Mouse (Mus musculus) liver, embryonic 14.5 days (tissue): Measurements from ENCODE around the gene Iqschfp.

ENCODE experiments used
- CTCF ChIP-seq: IDR thresholded peaks from 2 replicates; pipeline ENCODE4 v1.5.1; 2016; ENCODE audit warnings: antibody characterized with exemption, low read depth, control low read depth
- EP300 ChIP-seq: IDR thresholded peaks from 2 replicates; pipeline ENCODE4 v1.6.1; 2016; ENCODE audit warnings: antibody characterized with exemption, low read depth

DNA sequence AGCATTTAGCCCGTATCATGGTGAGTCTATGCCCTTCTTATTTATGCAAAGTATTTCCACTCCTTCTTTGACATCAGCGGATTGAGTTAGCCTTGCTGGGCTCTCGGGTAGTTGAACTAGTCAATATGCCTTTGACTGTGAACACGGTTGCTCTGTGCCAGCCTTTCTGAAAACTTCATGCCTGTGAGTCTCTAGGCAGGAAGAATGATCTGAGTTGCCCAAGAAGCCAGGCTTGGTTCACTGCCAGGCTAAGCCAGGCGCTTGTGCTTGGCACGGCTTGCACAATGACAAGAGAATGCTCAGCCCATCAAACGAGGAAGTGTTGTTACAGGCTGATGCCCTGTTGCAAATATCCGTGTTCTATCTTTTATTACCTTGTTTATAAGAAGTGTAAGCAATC lies 671.9 kb downstream of the Iqschfp start:
- TF ChIP-seq CTCF: no peak
- no peak for TF ChIP-seq EP300
